Mouse (Mus musculus) left cerebral cortex, postnatal 10 days (tissue): Measurements from ENCODE around the gene Nxpe5. TPM values are rescaled to one million over a fixed set of nuclear protein-coding genes. Genes with fewer than 3 reads are reported as not detected.

Source experiments
- total RNA-seq, 2 experiments: library from RNA; stranded (reverse); gene quantifications; 2 replicates each; pipeline ENCODE4 v1.2.3; 2021

Gene Nxpe5
- total RNA-seq, 2 experiments from 2014 or later = 0.13 TPM; not detected in 1

Other genes starting within 250 kb of the Nxpe5 start
- not detected for gene Azgp1, start 244.4 kb upstream of the Nxpe5 start, total RNA-seq
- not detected for gene Smok3a, start 204.6 kb upstream of the Nxpe5 start, total RNA-seq
- not detected for gene Smok3b, start 204.5 kb upstream of the Nxpe5 start, total RNA-seq
- not detected for gene Smok3c, start 172.7 kb upstream of the Nxpe5 start, total RNA-seq
- gene Zkscan1, start 140.8 kb upstream of the Nxpe5 start, total RNA-seq = 10 to 100 TPM; 39.2 to 39.4 TPM
- gene Zscan21, start 109.0 kb upstream of the Nxpe5 start, total RNA-seq = 10 to 100 TPM; 21.8 to 26.1 TPM
- gene Zfp113, start 70.2 kb upstream of the Nxpe5 start, total RNA-seq = 10 to 100 TPM; 10.5 to 10.6 TPM
- gene Cops6, start 64.8 kb upstream of the Nxpe5 start, total RNA-seq = 100 to 1,000 TPM; 145 to 149 TPM
- 10 to 100 TPM; 26.2 to 28.1 TPM for gene Ap4m1, start 53.9 kb upstream of the Nxpe5 start, total RNA-seq
- 10 to 100 TPM; 15.6 to 16.0 TPM for gene Mcm7, start 53.5 kb upstream of the Nxpe5 start, total RNA-seq
- 10 to 100 TPM; 28.8 to 31.3 TPM for gene Taf6, start 38.4 kb upstream of the Nxpe5 start, total RNA-seq
- gene Cnpy4, start 38.4 kb upstream of the Nxpe5 start, total RNA-seq = 10 to 100 TPM; 13.9 to 15.1 TPM
- gene Mblac1, start 31.6 kb upstream of the Nxpe5 start, total RNA-seq = 10 to 100 TPM; 10.3 to 11.1 TPM
- 10 to 100 TPM; 65.3 to 70.0 TPM for gene Lamtor4, start 29.6 kb downstream of the Nxpe5 start, total RNA-seq
- gene BC037034, start 38.1 kb downstream of the Nxpe5 start, total RNA-seq = 10 to 100 TPM; 74.6 to 75.5 TPM
- 1 to 10 TPM; 3.4 to 4.0 TPM for gene Gal3st4, start 46.9 kb downstream of the Nxpe5 start, total RNA-seq
- under 1 TPM in 1 of 2 experiments, not detected in 1; 0.11 TPM for gene Gm43720, start 54.1 kb downstream of the Nxpe5 start, total RNA-seq
- gene Gpc2, start 54.1 kb downstream of the Nxpe5 start, total RNA-seq = 1 to 10 TPM; 3.8 to 4.1 TPM
- 1 to 10 TPM; 1.8 to 3.2 TPM for gene Stag3, start 54.3 kb downstream of the Nxpe5 start, total RNA-seq
- gene Pvrig, start 116.1 kb downstream of the Nxpe5 start, total RNA-seq = not detected
- 10 to 100 TPM; 25.5 to 27.1 TPM for gene Zfp157, start 215.6 kb downstream of the Nxpe5 start, total RNA-seq